Mouse (Mus musculus): ENCODE measurements at regions not wholly inside any gene's neighbourhood (a gene's known extent, or its start where the extent isn't known, plus 50 kb on each side); places are given as distances from the start of the nearest gene placed in this dataset.

GRCm38 (mm10) chr17:62546286-62546685 lies 334.8 kb downstream of the Efna5 start:
- no peaks in the 10 kb centered on the region for H3K4me1 ChIP-seq (replicated peaks)
- ATAC-seq (ENCODE audit: low FRiP score) = no peak
- no peaks in the 10 kb centered on the region for H3K9me3 ChIP-seq
- H3K4me2 ChIP-seq = no peak overlapping the region
- no peaks in the 10 kb centered on the region for H3K27me3 ChIP-seq
- no peak overlapping the region for H3K9ac ChIP-seq
- 87% methylated on average over 7 of the region's 7 CpGs for WGBS
- no peak overlapping the region for H3K4me3 ChIP-seq
- H3K27ac ChIP-seq = no peak overlapping the region
- H3K36me3 ChIP-seq = no peaks in the 10 kb centered on the region

- H3K36me3 ChIP-seq = no peaks in the 10 kb centered on the region
- H3K9ac ChIP-seq = no peak overlapping the region
- H3K9me3 ChIP-seq = no peaks in the 10 kb centered on the region
- 64% methylated on average over 9 of the region's 9 CpGs for WGBS
- H3K4me1 ChIP-seq (replicated peaks) = no peaks in the 10 kb centered on the region
- H3K27ac ChIP-seq = no peak overlapping the region
- ATAC-seq (ENCODE audit: low FRiP score) = no peak
- H3K4me3 ChIP-seq = no peak overlapping the region
- no peaks in the 10 kb centered on the region for H3K27me3 ChIP-seq
- no peak overlapping the region for H3K4me2 ChIP-seq
Observed at GRCm38 (mm10) chr17:62545330-62545729, 335.8 kb downstream of the Efna5 start.

- Histone ChIP-seq H3K9ac (no peak overlapping the region), H3K9me3 (no peaks in the 10 kb centered on the region), H3K4me1 (replicated peaks) (no peaks in the 10 kb centered on the region), H3K4me3 (no peak overlapping the region), H3K36me3 (no peaks in the 10 kb centered on the region), H3K27ac (no peak overlapping the region), H3K4me2 (no peak overlapping the region), H3K27me3 (no peaks in the 10 kb centered on the region)
- ATAC-seq (ENCODE audit: low FRiP score) = no peak
- 87% methylated on average over 18 of the region's 18 CpGs for WGBS
Observed at GRCm38 (mm10) chr17:62543056-62543975, 337.8 kb downstream of the Efna5 start.

- no peaks in the 10 kb centered on the region for H3K36me3 ChIP-seq
- no peaks in the 10 kb centered on the region for H3K27me3 ChIP-seq
- no peak overlapping the region for H3K4me2 ChIP-seq
- ATAC-seq (ENCODE audit: low FRiP score) = no peak
- no peak overlapping the region for H3K9ac ChIP-seq
- H3K4me3 ChIP-seq = no peak overlapping the region
- H3K9me3 ChIP-seq = no peaks in the 10 kb centered on the region
- H3K4me1 ChIP-seq (replicated peaks) = no peaks in the 10 kb centered on the region
- 88% methylated on average over 2 of the region's 2 CpGs for WGBS
- no peak overlapping the region for H3K27ac ChIP-seq
Observed at GRCm38 (mm10) chr17:62529911-62530310, 351.2 kb downstream of the Efna5 start.

- H3K4me2 ChIP-seq = no peak overlapping the region
- no peak overlapping the region for H3K9ac ChIP-seq
- ATAC-seq (ENCODE audit: low FRiP score) = no peak
- H3K27ac ChIP-seq = no peak overlapping the region
- H3K4me1 ChIP-seq (replicated peaks) = no peaks in the 10 kb centered on the region
- no peak overlapping the region for H3K4me3 ChIP-seq
- no peaks in the 10 kb centered on the region for H3K9me3 ChIP-seq
- H3K36me3 ChIP-seq = no peaks in the 10 kb centered on the region
- 92% methylated on average over 2 of the region's 2 CpGs for WGBS
- H3K27me3 ChIP-seq = no peaks in the 10 kb centered on the region
Observed at GRCm38 (mm10) chr17:62527556-62527955, 353.6 kb downstream of the Efna5 start.

GRCm38 (mm10) chr17:62513635-62514034 lies 367.5 kb downstream of the Efna5 start:
- 0 out of 2 replicates have a peak, but pooled peaks cover 4% of the 10 kb centered on the region for H3K4me1 ChIP-seq (replicated peaks)
- WGBS = 45% methylated on average over 3 of the region's 3 CpGs
- H3K27me3 ChIP-seq = no peaks in the 10 kb centered on the region
- no peaks in the 10 kb centered on the region for H3K36me3 ChIP-seq
- H3K4me2 ChIP-seq = no peak overlapping the region
- ATAC-seq (ENCODE audit: low FRiP score) = no peak
- H3K9me3 ChIP-seq = no peaks in the 10 kb centered on the region
- H3K9ac ChIP-seq = no peak overlapping the region
- no peak overlapping the region for H3K27ac ChIP-seq
- no peak overlapping the region for H3K4me3 ChIP-seq

- 92% methylated on average over 4 of the region's 4 CpGs for WGBS
- Histone ChIP-seq H3K4me1 (replicated peaks) (0 out of 2 replicates have a peak, but pooled peaks cover 4% of the 10 kb centered on the region), H3K9ac (no peak overlapping the region), H3K9me3 (no peaks in the 10 kb centered on the region), H3K27ac (no peak overlapping the region), H3K36me3 (no peaks in the 10 kb centered on the region), H3K27me3 (no peaks in the 10 kb centered on the region), H3K4me3 (no peak overlapping the region), H3K4me2 (no peak overlapping the region)
- ATAC-seq (ENCODE audit: low FRiP score) = no peak
Observed at GRCm38 (mm10) chr17:62510184-62510583, 370.9 kb downstream of the Efna5 start.

GRCm38 (mm10) chr17:62507766-62508485 lies 373.2 kb downstream of the Efna5 start:
- H3K4me1 ChIP-seq (replicated peaks) = 0 out of 2 replicates have a peak, but pooled peaks cover 4% of the 10 kb centered on the region
- no peak overlapping the region for H3K4me3 ChIP-seq
- 73% methylated on average over 13 of the region's 13 CpGs for WGBS
- H3K27ac ChIP-seq = no peak overlapping the region
- no peak for ATAC-seq (ENCODE audit: low FRiP score)
- no peaks in the 10 kb centered on the region for H3K27me3 ChIP-seq
- no peaks in the 10 kb centered on the region for H3K36me3 ChIP-seq
- H3K4me2 ChIP-seq = no peak overlapping the region
- H3K9ac ChIP-seq = no peak overlapping the region
- no peaks in the 10 kb centered on the region for H3K9me3 ChIP-seq

- H3K4me1 ChIP-seq (replicated peaks) = no peaks in the 10 kb centered on the region
- ATAC-seq (ENCODE audit: low FRiP score) = no peak
- no peaks in the 10 kb centered on the region for H3K27me3 ChIP-seq
- H3K9ac ChIP-seq = no peak overlapping the region
- H3K27ac ChIP-seq = no peak overlapping the region
- no peak overlapping the region for H3K4me2 ChIP-seq
- H3K4me3 ChIP-seq = no peak overlapping the region
- no peaks in the 10 kb centered on the region for H3K36me3 ChIP-seq
- no peaks in the 10 kb centered on the region for H3K9me3 ChIP-seq
- WGBS = 78% methylated on average over 6 of the region's 6 CpGs
Observed at GRCm38 (mm10) chr17:62504691-62505090, 376.4 kb downstream of the Efna5 start.

GRCm38 (mm10) chr17:62470739-62471138 lies 410.4 kb downstream of the Efna5 start:
- WGBS = 90% methylated on average over 5 of the region's 5 CpGs
- no peaks in the 10 kb centered on the region for H3K4me1 ChIP-seq (replicated peaks)
- H3K36me3 ChIP-seq = no peaks in the 10 kb centered on the region
- H3K27ac ChIP-seq = no peak overlapping the region
- no peaks in the 10 kb centered on the region for H3K9me3 ChIP-seq
- H3K9ac ChIP-seq = no peak overlapping the region
- ATAC-seq (ENCODE audit: low FRiP score) = no peak
- H3K27me3 ChIP-seq = no peaks in the 10 kb centered on the region
- H3K4me3 ChIP-seq = no peak overlapping the region
- no peak overlapping the region for H3K4me2 ChIP-seq

GRCm38 (mm10) chr17:62469367-62469766 lies 411.8 kb downstream of the Efna5 start:
- Histone ChIP-seq H3K27me3 (no peaks in the 10 kb centered on the region), H3K36me3 (no peaks in the 10 kb centered on the region), H3K4me1 (replicated peaks) (no peaks in the 10 kb centered on the region), H3K9ac (no peak overlapping the region), H3K9me3 (no peaks in the 10 kb centered on the region), H3K27ac (no peak overlapping the region), H3K4me3 (no peak overlapping the region), H3K4me2 (no peak overlapping the region)
- no peak for ATAC-seq (ENCODE audit: low FRiP score)
- WGBS = 86% methylated on average over 1 of the region's 1 CpGs

- H3K9ac ChIP-seq = no peak overlapping the region
- no peaks in the 10 kb centered on the region for H3K4me1 ChIP-seq (replicated peaks)
- no peaks in the 10 kb centered on the region for H3K36me3 ChIP-seq
- no peak overlapping the region for H3K4me2 ChIP-seq
- no peak overlapping the region for H3K27ac ChIP-seq
- 82% methylated on average over 7 of the region's 7 CpGs for WGBS
- no peaks in the 10 kb centered on the region for H3K9me3 ChIP-seq
- ATAC-seq (ENCODE audit: low FRiP score) = no peak
- H3K27me3 ChIP-seq = no peaks in the 10 kb centered on the region
- no peak overlapping the region for H3K4me3 ChIP-seq
Observed at GRCm38 (mm10) chr17:62468859-62469258, 412.3 kb downstream of the Efna5 start.
